ENCODE assay signal across 8 mouse cellular contexts in the genomic region with DNA sequence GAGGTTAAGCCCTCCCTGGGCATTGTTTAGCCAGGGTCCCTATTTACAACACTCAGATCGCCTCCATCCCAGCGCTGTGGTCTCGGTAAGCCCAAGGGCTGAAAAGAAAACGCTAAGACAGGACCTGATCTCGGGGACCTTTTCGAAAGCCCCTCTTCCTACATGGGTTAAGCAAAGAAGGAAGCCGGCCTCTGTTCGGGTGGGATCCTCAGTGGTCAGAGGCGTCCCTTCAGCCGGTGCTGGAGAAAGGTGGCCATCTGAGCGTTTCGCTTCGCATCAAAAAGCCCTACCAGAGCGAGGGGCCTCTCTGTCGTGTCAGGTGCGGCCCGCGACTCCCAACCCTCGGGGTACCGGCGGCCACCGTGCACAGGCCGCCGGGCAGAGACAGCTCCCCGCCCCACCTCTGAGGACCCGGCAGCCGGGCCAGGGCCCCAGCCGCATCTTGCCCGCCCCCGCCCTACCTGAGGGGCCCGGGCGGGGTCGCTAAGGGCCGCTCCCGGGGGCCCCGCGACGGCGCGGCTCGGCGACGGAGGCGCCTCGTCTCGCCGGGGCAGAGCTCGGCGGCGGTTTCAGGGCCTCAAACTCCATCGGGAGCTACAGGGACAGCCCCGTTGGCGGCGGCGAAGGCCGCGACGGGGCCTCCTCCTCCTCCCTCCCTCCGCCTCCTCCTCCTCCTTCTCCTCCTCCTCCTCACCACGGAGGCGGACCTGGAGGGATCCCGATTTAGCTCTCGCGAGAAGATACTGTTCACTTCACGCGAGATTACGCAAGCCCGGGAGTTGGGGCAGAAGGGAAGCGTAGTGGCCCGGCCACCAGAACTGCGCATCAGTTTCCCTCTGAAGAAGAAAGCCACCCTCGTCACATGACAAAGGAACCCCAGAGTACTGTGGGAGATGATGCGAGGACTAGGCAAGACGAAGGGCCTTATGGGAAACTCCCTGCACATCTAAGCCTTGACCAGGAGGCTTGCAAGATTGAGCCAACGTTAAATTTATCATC. TPM values are rescaled to one million over a fixed set of nuclear protein-coding genes. Genes with fewer than 3 reads are reported as not detected.
DNase-seq lines count a peak whose midpoint lies in the region; ATAC-seq and TF ChIP-seq lines count a peak whose summit lies in the region.

Rc3h2 (minus strand) TSS at position 598 of the 999 bp plus-strand sequence.

- 0 out of 2 replicates have a peak, but pooled peaks cover 5% of the 10 kb centered on the region for H3K4me1 ChIP-seq in embryonic facial prominence, embryonic 13.5 days
- H3K4me1 ChIP-seq in kidney, adult 2 months (ENCODE audit: control insufficient read depth, insufficient read depth, low read length) = 0 out of 2 replicates have a peak, but pooled peaks cover 2% of the 10 kb centered on the region
- peaks cover 3% of the 10 kb centered on the region; the same call in 1 of the 2 replicates for H3K4me1 ChIP-seq in limb, embryonic 12.5 days (replicated peaks)
- peaks cover 24% of the 10 kb centered on the region for H3K4me1 ChIP-seq in midbrain, embryonic 15.5 days
- H3K4me1 ChIP-seq in spleen, adult 2 months (ENCODE audit: control insufficient read depth, insufficient read depth, insufficient read length) = no peaks in the 10 kb centered on the region; the same call in none of the 2 replicates

- DNase-seq in 3134 (ENCODE audit: extremely low read depth, insufficient read length, low spot score) = peak; percentile 88
- DNase-seq in adrenal gland, postnatal 36 days = peak; percentile 94 to 95
- peak; percentile 97 to 98 for DNase-seq in heart, adult 18-20 months
- peak; percentile 98 for DNase-seq in kidney, adult 2 months
- DNase-seq in spleen, adult 2 months (ENCODE audit: low read depth in 1 of 2, low spot score in 2 of 2) = peak; percentile 92 to 95

- peak within 1 kb of the TSS; percentile 96 for H3K27ac ChIP-seq in embryonic facial prominence, embryonic 13.5 days
- H3K27ac ChIP-seq in kidney, adult 2 months (ENCODE audit: insufficient read depth, low read depth, low read length) = peak within 1 kb of the TSS; percentile 65
- H3K27ac ChIP-seq in limb, embryonic 12.5 days = peak within 1 kb of the TSS; percentile 96
- H3K27ac ChIP-seq in midbrain, embryonic 15.5 days = peak within 1 kb of the TSS; percentile 95
- H3K27ac ChIP-seq in spleen, adult 2 months (ENCODE audit: insufficient read depth, low read length) = peak within 1 kb of the TSS; percentile 83

- no peaks in the 10 kb centered on the region for H3K9me3 ChIP-seq in embryonic facial prominence, embryonic 13.5 days
- no peaks in the 10 kb centered on the region for H3K9me3 ChIP-seq in limb, embryonic 12.5 days
- no peaks in the 10 kb centered on the region for H3K9me3 ChIP-seq in midbrain, embryonic 15.5 days

- WGBS in embryonic facial prominence, embryonic 13.5 days = under 1% methylated on average over 71 of the region's 75 CpGs
- under 1% methylated on average over 74 of the region's 75 CpGs for WGBS in kidney, adult 2 months
- WGBS in limb, embryonic 12.5 days = under 1% methylated on average over 66 of the region's 75 CpGs
- WGBS in midbrain, embryonic 15.5 days = under 1% methylated on average over 65 of the region's 75 CpGs
- 1% methylated on average over 70 of the region's 75 CpGs for WGBS in spleen, adult 2 months

- H3K4me3 ChIP-seq in embryonic facial prominence, embryonic 13.5 days = peak within 1 kb of the TSS; percentile 99
- peak within 1 kb of the TSS; percentile 59 for H3K4me3 ChIP-seq in kidney, adult 2 months (ENCODE audit: insufficient read depth, low read depth, low read length)
- H3K4me3 ChIP-seq in limb, embryonic 12.5 days (replicated peaks) = peak within 1 kb of the TSS; percentile 94
- H3K4me3 ChIP-seq in midbrain, embryonic 15.5 days = peak within 1 kb of the TSS; percentile 93
- peak within 1 kb of the TSS; percentile 78 for H3K4me3 ChIP-seq in spleen, adult 2 months (ENCODE audit: extremely low read depth, insufficient read depth, insufficient read length)

- TF ChIP-seq POLR2A in kidney, adult 2 months (IDR thresholded peaks at IDR 0.05; ENCODE audit: low read depth, low read length) = peak; percentile 87
- peak; percentile 60 for TF ChIP-seq POLR2A in spleen, adult 2 months (IDR thresholded peaks at IDR 0.05; ENCODE audit: low read depth, low read length)

- TF ChIP-seq CTCF in kidney, adult 2 months (conservative IDR thresholded peaks at IDR 0.05; ENCODE audit: insufficient read depth, insufficient read length, low read depth, low read length) = no peak
- TF ChIP-seq CTCF in spleen, adult 2 months (IDR thresholded peaks at IDR 0.05; ENCODE audit: extremely low read depth, insufficient read depth, insufficient read length, insufficient replicate concordance) = no peak

- ATAC-seq in embryonic facial prominence, embryonic 13.5 days (ENCODE audit: insufficient number of reproducible peaks, insufficient read depth, low FRiP score, low TSS enrichment, low read depth) = peak; percentile 99
- ATAC-seq in limb, embryonic 12.5 days (ENCODE audit: insufficient number of reproducible peaks, insufficient read depth, low FRiP score, low TSS enrichment, low read depth) = peak; percentile 98
- peak; percentile 98 for ATAC-seq in midbrain, embryonic 15.5 days (replicated peaks)

- peaks cover 3% of the 10 kb centered on the region; the same call in 1 of the 2 replicates for H3K36me3 ChIP-seq in embryonic facial prominence, embryonic 13.5 days
- no peaks in the 10 kb centered on the region for H3K36me3 ChIP-seq in kidney, adult 2 months (ENCODE audit: control insufficient read depth, insufficient read depth, low read length)
- peaks cover 6% of the 10 kb centered on the region; the same call in 1 of the 2 replicates for H3K36me3 ChIP-seq in limb, embryonic 12.5 days
- H3K36me3 ChIP-seq in midbrain, embryonic 15.5 days (replicated peaks) = no peaks in the 10 kb centered on the region
- H3K36me3 ChIP-seq in spleen, adult 2 months (ENCODE audit: control insufficient read depth, insufficient read depth, low read length) = no peaks in the 10 kb centered on the region; the same call in 1 of the 2 replicates

- peak within 1 kb of the TSS; percentile 70 for H3K4me2 ChIP-seq in embryonic facial prominence, embryonic 13.5 days
- H3K4me2 ChIP-seq in limb, embryonic 12.5 days = peak within 1 kb of the TSS; percentile 75
- H3K4me2 ChIP-seq in midbrain, embryonic 15.5 days = peak within 1 kb of the TSS; percentile 77

- peak within 1 kb of the TSS; percentile 99 for H3K9ac ChIP-seq in embryonic facial prominence, embryonic 13.5 days
- H3K9ac ChIP-seq in limb, embryonic 12.5 days (replicated peaks) = peak within 1 kb of the TSS; percentile 96
- peak within 1 kb of the TSS; percentile 99 for H3K9ac ChIP-seq in midbrain, embryonic 15.5 days

- H3K27me3 ChIP-seq in embryonic facial prominence, embryonic 13.5 days = no peaks in the 10 kb centered on the region
- H3K27me3 ChIP-seq in kidney, adult 2 months (replicated peaks; ENCODE audit: control insufficient read depth, insufficient read depth, low read length) = no peaks in the 10 kb centered on the region
- H3K27me3 ChIP-seq in limb, embryonic 12.5 days = no peaks in the 10 kb centered on the region
- no peaks in the 10 kb centered on the region for H3K27me3 ChIP-seq in midbrain, embryonic 15.5 days (replicated peaks)
- H3K27me3 ChIP-seq in spleen, adult 2 months (ENCODE audit: control insufficient read depth, insufficient read depth, low read length) = no peaks in the 10 kb centered on the region

RNA-seq across cellular contexts. Expression of gene Rc3h2, which starts in this region (rescaled TPM):
- 10 to 100 TPM; 43.6 to 45.8 TPM for total RNA-seq in adrenal gland, postnatal 36 days (2021)
- polyA plus RNA-seq in embryonic facial prominence, embryonic 13.5 days (2015; fragmentation: Nextera tagmentation; extraction: Ambion mirVana) = 19.1 and 20.7 TPM in 2 replicates
- 10 to 100 TPM; 29.4 to 29.6 TPM for total RNA-seq in heart, adult 18-20 months (2021)
- polyA plus RNA-seq in kidney, adult 2 months (2012; rRNA removed) = 6.4 and 7.0 TPM in 2 replicates
- polyA plus RNA-seq in limb, embryonic 12.5 days (2016; fragmentation: Nextera tagmentation; extraction: Ambion mirVana) = 22.2 and 25.6 TPM in 2 replicates
- 20.6 and 21.7 TPM in 2 replicates for polyA plus RNA-seq in midbrain, embryonic 15.5 days (2015; fragmentation: Nextera tagmentation; extraction: Ambion mirVana)
- polyA plus RNA-seq in spleen, adult 2 months (2012; rRNA removed) = 4.4 and 4.7 TPM in 2 replicates

Comparison
In these comparisons a context has a peak if more than half of its experiments do, and no peak if none do; other contexts are left out.
1. Peak in every context shown above with its lines: DNase-seq, ATAC-seq, H3K4me3 ChIP-seq and H3K27ac ChIP-seq.